Mouse (Mus musculus) thymus, adult 2 months (tissue): Measurements from ENCODE around the gene Brf1. TPM values are rescaled to one million over a fixed set of nuclear protein-coding genes. Genes with fewer than 3 reads are reported as not detected.

Experiments
- DNase-seq: peaks from one replicate; pipeline ENCODE4 v3.0.0; 2021
- H3K27ac ChIP-seq: fragments of 200-500 bp; 2 replicates; pipeline ENCODE4 v1.5.1; 2012; ENCODE audit warnings: low read length, control low read depth; ENCODE audit not compliant: control insufficient read depth, insufficient read depth
- H3K27me3 ChIP-seq: fragments of 200-500 bp; 2 replicates; pipeline ENCODE4 v1.6.1; 2012; ENCODE audit warnings: mild to moderate bottlenecking, low read length, moderate library complexity, mixed read lengths; ENCODE audit not compliant: control insufficient read depth, insufficient read depth
- H3K36me3 ChIP-seq: fragments of 200-500 bp; 2 replicates; pipeline ENCODE4 v1.6.1; 2012; ENCODE audit warnings: mild to moderate bottlenecking, low read length, moderate library complexity; ENCODE audit not compliant: control insufficient read depth, insufficient read depth
- H3K4me1 ChIP-seq: fragments of 200-500 bp; replicated peaks from 2 replicates; pipeline ENCODE4 v1.6.1; 2012; ENCODE audit warnings: low read length; ENCODE audit not compliant: control insufficient read depth, insufficient read depth
- H3K4me3 ChIP-seq: fragments of 200-500 bp; 2 replicates; pipeline ENCODE4 v1.5.1; 2012; ENCODE audit warnings: mild to moderate bottlenecking, low read length, control low read depth, moderate library complexity; ENCODE audit not compliant: control insufficient read depth, insufficient read depth
- CTCF ChIP-seq: fragments of 200-500 bp; IDR thresholded peaks from 2 replicates; pipeline ENCODE4 v1.5.1; 2012; ENCODE audit warnings: mild to moderate bottlenecking, control low read depth, low read length, moderate library complexity, borderline replicate concordance; ENCODE audit not compliant: control insufficient read depth, poor library complexity, insufficient read depth; ENCODE audit errors: extremely low read depth
- POLR2A ChIP-seq: fragments of 200-500 bp; IDR thresholded peaks from 2 replicates; pipeline ENCODE4 v1.6.1; 2012; ENCODE audit warnings: mild to moderate bottlenecking, low read length, control low read depth, moderate library complexity; ENCODE audit not compliant: control insufficient read depth, poor library complexity, insufficient read depth; ENCODE audit errors: extremely low read depth
- WGBS: fragments of 180-500 bp; shearing (Covaris S2); methylation state at CpG from one replicate; pipeline ENCODE4 v1.1.7; 2018; 5-methylcytosine and 5-hydroxymethylcytosine counted together
- polyA plus RNA-seq: library from polyadenylated mRNA; depleted of rRNA; stranded (reverse); fragments of >200 nt; gene quantifications from 2 replicates; pipeline ENCODE4 v1.2.3, GENCODE M21; 2012

The Brf1 gene
- polyA plus RNA-seq, 1 experiment, result 247 TPM

GRCm38 (mm10) chr12:112999569-113000293 lies 773 bp downstream of the Brf1 start:
- Histone ChIP-seq H3K4me3 (peak overlapping the region; percentile 80), H3K36me3 (no peaks in the 10 kb centered on the region), H3K27ac (no peak overlapping the region), H3K27me3 (no peaks in the 10 kb centered on the region), H3K4me1 (peaks cover 12% of the 10 kb centered on the region)
- under 1% methylated on average over 56 of the region's 56 CpGs for WGBS
- DNase-seq, result no peak
- no peak for TF ChIP-seq CTCF
- no peak for TF ChIP-seq POLR2A

GRCm38 (mm10) chr12:112994153-112994552 lies 6.4 kb downstream of the Brf1 start:
- Histone ChIP-seq H3K27ac (peak overlapping the region; percentile 9; the same call in 1 of the 2 replicates), H3K4me1 (peaks cover 20% of the 10 kb centered on the region), H3K4me3 (no peak overlapping the region), H3K36me3 (peaks cover 10% of the 10 kb centered on the region), H3K27me3 (no peaks in the 10 kb centered on the region)
- peak; percentile 79 for DNase-seq
- WGBS, result 8% methylated on average over 4 of the region's 4 CpGs
- 0 out of 2 replicates have a peak, but pooled peaks have one; percentile 20 for TF ChIP-seq POLR2A
- peak; percentile 30; the same call in 1 of the 2 replicates for TF ChIP-seq CTCF

- 62% methylated on average over 2 of the region's 2 CpGs for WGBS
- H3K4me3 ChIP-seq, result no peak overlapping the region
- H3K36me3 ChIP-seq, result peaks cover 20% of the 10 kb centered on the region
- no peak overlapping the region for H3K27ac ChIP-seq
- no peaks in the 10 kb centered on the region for H3K27me3 ChIP-seq
- no peak for TF ChIP-seq POLR2A
- TF ChIP-seq CTCF, result no peak
- DNase-seq, result no peak
- H3K4me1 ChIP-seq, result peaks cover 16% of the 10 kb centered on the region
These were observed 9.1 kb downstream of the Brf1 start for GRCm38 (mm10) chr12:112991444-112991843.

GRCm38 (mm10) chr12:112990706-112991405 lies 9.6 kb downstream of the Brf1 start:
- peaks cover 16% of the 10 kb centered on the region for H3K4me1 ChIP-seq
- DNase-seq, result no peak
- 87% methylated on average over 5 of the region's 5 CpGs for WGBS
- no peak overlapping the region for H3K27ac ChIP-seq
- peaks cover 24% of the 10 kb centered on the region for H3K36me3 ChIP-seq
- TF ChIP-seq CTCF, result no peak
- TF ChIP-seq POLR2A, result no peak
- no peaks in the 10 kb centered on the region for H3K27me3 ChIP-seq
- H3K4me3 ChIP-seq, result no peak overlapping the region

- peak; percentile 48 for DNase-seq
- Histone ChIP-seq H3K27me3 (no peaks in the 10 kb centered on the region), H3K36me3 (peaks cover 32% of the 10 kb centered on the region)
These were observed 12.6 kb downstream of the Brf1 start for GRCm38 (mm10) chr12:112987877-112988276.

GRCm38 (mm10) chr12:112985346-112985745 lies 15.2 kb downstream of the Brf1 start:
- Histone ChIP-seq H3K4me3 (no peak overlapping the region), H3K36me3 (peaks cover 36% of the 10 kb centered on the region), H3K27ac (no peak overlapping the region), H3K27me3 (no peaks in the 10 kb centered on the region), H3K4me1 (no peaks in the 10 kb centered on the region)
- WGBS, result 95% methylated on average over 6 of the region's 6 CpGs
- TF ChIP-seq CTCF (0 out of 2 replicates have a peak, but pooled peaks have one; percentile 27), POLR2A (no peak)
- peak; percentile 45 for DNase-seq

More at GRCm38 (mm10) chr12:112987877-112988276, 12.6 kb downstream of the Brf1 start:
- Histone ChIP-seq H3K4me3 (no peak overlapping the region), H3K27ac (no peak overlapping the region), H3K4me1 (peaks cover 3% of the 10 kb centered on the region; the same call in 1 of the 2 replicates)
- WGBS, result 82% methylated on average over 6 of the region's 6 CpGs
- TF ChIP-seq POLR2A, result no peak
- TF ChIP-seq CTCF, result peak; percentile 59; the same call in 1 of the 2 replicates
